Mouse (Mus musculus) right cerebral cortex, adult 18-20 months (tissue): ENCODE results near the gene Kalrn.

Experiments
- DNase-seq: peaks from one replicate; pipeline ENCODE4 v3.0.0; 2022; ENCODE audit warnings: mixed read lengths

Gene Kalrn

GRCm38 (mm10) chr16:34254002-34254645 lies 319.2 kb downstream of the Kalrn start:
- DNase-seq: no peak

GRCm38 (mm10) chr16:34252670-34253069 lies 320.7 kb downstream of the Kalrn start:
- DNase-seq: no peak

GRCm38 (mm10) chr16:34248256-34248655 lies 325.1 kb downstream of the Kalrn start:
- DNase-seq: no peak

GRCm38 (mm10) chr16:34241936-34242729 lies 331.2 kb downstream of the Kalrn start:
- peak; percentile 92 for DNase-seq

- no peak for DNase-seq
Measured at GRCm38 (mm10) chr16:34239618-34240017, 333.7 kb downstream of the Kalrn start.

- peak; percentile 89 for DNase-seq
Measured at GRCm38 (mm10) chr16:34236898-34237611, 336.3 kb downstream of the Kalrn start.

- DNase-seq: no peak
Measured at GRCm38 (mm10) chr16:34235086-34235485, 338.2 kb downstream of the Kalrn start.

- DNase-seq: no peak
Measured at GRCm38 (mm10) chr16:34231952-34232351, 341.4 kb downstream of the Kalrn start.

- DNase-seq: no peak
Measured at GRCm38 (mm10) chr16:34231146-34231545, 342.2 kb downstream of the Kalrn start.

- DNase-seq: no peak
Measured at GRCm38 (mm10) chr16:34229350-34229749, 344.0 kb downstream of the Kalrn start.

- no peak for DNase-seq
Measured at GRCm38 (mm10) chr16:34228661-34229060, 344.7 kb downstream of the Kalrn start.

- no peak for DNase-seq
Measured at GRCm38 (mm10) chr16:34212160-34212559, 361.2 kb downstream of the Kalrn start.

- DNase-seq: no peak
Measured at GRCm38 (mm10) chr16:34211243-34211642, 362.1 kb downstream of the Kalrn start.

- DNase-seq: no peak
Measured at GRCm38 (mm10) chr16:34208748-34209147, 364.6 kb downstream of the Kalrn start.

- no peak for DNase-seq
Measured at GRCm38 (mm10) chr16:34207972-34208371, 365.4 kb downstream of the Kalrn start.

GRCm38 (mm10) chr16:34204527-34205139 lies 368.7 kb downstream of the Kalrn start:
- no peak for DNase-seq

- no peak for DNase-seq
Measured at GRCm38 (mm10) chr16:34199543-34199942, 373.8 kb downstream of the Kalrn start.

- DNase-seq: no peak
Measured at GRCm38 (mm10) chr16:34192959-34193842, 380.1 kb downstream of the Kalrn start.

- DNase-seq: no peak
Measured at GRCm38 (mm10) chr16:34184721-34185120, 388.6 kb downstream of the Kalrn start.

- DNase-seq: no peak
Measured at GRCm38 (mm10) chr16:34183186-34183585, 390.1 kb downstream of the Kalrn start.

GRCm38 (mm10) chr16:34175625-34176024 lies 397.7 kb downstream of the Kalrn start:
- DNase-seq: no peak

GRCm38 (mm10) chr16:34172572-34173181 lies 400.7 kb downstream of the Kalrn start:
- peak; percentile 74 for DNase-seq
